Mouse (Mus musculus) forebrain, postnatal 0 days (tissue): ENCODE measurements around the gene Ctc1. TPM values are rescaled to one million over a fixed set of nuclear protein-coding genes. Genes with fewer than 3 reads are reported as not detected.
A peak's percentile ranks its signal among the peaks of the same experiment; 100 is the strongest.
"Not testable (repeated sequence)": the region's sequence is repeated elsewhere in the genome, so short reads cannot be mapped to it uniquely, and the experiment has no call there.

Experiments
- ATAC-seq: fragments of 200-750 bp; cut with Nextera tagmentation; 2 replicates; pipeline ENCODE4 v1.8.0; 2017; ENCODE audit warnings: mild to moderate bottlenecking, moderate library complexity
- DNase-seq: peaks from one replicate; pipeline ENCODE4 v3.0.0-alpha.2; 2015
- H3K27ac ChIP-seq: fragments of 300-500 bp; sonication (generic); 2 replicates; pipeline ENCODE4 v1.5.1; 2014; ENCODE audit warnings: low read depth, mild to moderate bottlenecking, antibody characterized with exemption, low read length, moderate library complexity, mixed read lengths
- H3K27me3 ChIP-seq: fragments of 300-500 bp; sonication (generic); 2 replicates; pipeline ENCODE4 v1.6.1; 2014; ENCODE audit warnings: mild to moderate bottlenecking, low read length, mixed read lengths; ENCODE audit not compliant: insufficient read depth
- H3K36me3 ChIP-seq: fragments of 300-500 bp; sonication (generic); 2 replicates; pipeline ENCODE4 v1.6.1; 2014; ENCODE audit warnings: mild to moderate bottlenecking, moderate library complexity; ENCODE audit not compliant: insufficient read depth
- H3K4me1 ChIP-seq: fragments of 300-500 bp; sonication (generic); 2 replicates; pipeline ENCODE4 v1.6.1; 2014; ENCODE audit warnings: antibody characterized with exemption; ENCODE audit not compliant: insufficient read depth
- H3K4me2 ChIP-seq: fragments of 300-500 bp; sonication (generic); 2 replicates; pipeline ENCODE4 v1.6.1; 2014; ENCODE audit warnings: low read depth, mild to moderate bottlenecking, moderate library complexity
- H3K4me3 ChIP-seq: fragments of 300-500 bp; sonication (generic); 2 replicates; pipeline ENCODE4 v1.5.1; 2014; ENCODE audit warnings: low read depth, low read length, mixed read lengths
- H3K9ac ChIP-seq: fragments of 300-500 bp; sonication (generic); 2 replicates; pipeline ENCODE4 v1.6.1; 2014; ENCODE audit warnings: mild to moderate bottlenecking
- H3K9me3 ChIP-seq: fragments of 300-500 bp; sonication (generic); 2 replicates; pipeline ENCODE4 v1.6.1; 2016; ENCODE audit warnings: low read length
- CTCF ChIP-seq: sonication (generic); IDR thresholded peaks from 2 replicates; pipeline ENCODE4 v1.5.1; 2016; ENCODE audit warnings: antibody characterized with exemption, control low read depth, low read depth
- WGBS: fragments of 180-500 bp; shearing (Covaris S2); extraction: QIAGEN DNeasy Blood & Tissue Kit; methylation state at CpG from one replicate; pipeline ENCODE4 v1.1.7; 2014; 5-methylcytosine and 5-hydroxymethylcytosine counted together
- polyA plus RNA-seq: library from polyadenylated mRNA; unstranded; fragments of >200 nt; fragmentation: Nextera tagmentation; extraction: Ambion mirVana; gene quantifications from 2 replicates; pipeline ENCODE4 v1.2.1, GENCODE M21; 2015
- total RNA-seq: library from RNA; depleted of rRNA; stranded (reverse); fragments of >200 nt; gene quantifications from 2 replicates; pipeline ENCODE4 v1.2.3, GENCODE M21; 2014; rRNA removed

The Ctc1 gene
- total RNA-seq (51.0 and 63.6 TPM in 2 replicates), polyA plus RNA-seq (41.0 and 47.1 TPM in 2 replicates)

DNA sequence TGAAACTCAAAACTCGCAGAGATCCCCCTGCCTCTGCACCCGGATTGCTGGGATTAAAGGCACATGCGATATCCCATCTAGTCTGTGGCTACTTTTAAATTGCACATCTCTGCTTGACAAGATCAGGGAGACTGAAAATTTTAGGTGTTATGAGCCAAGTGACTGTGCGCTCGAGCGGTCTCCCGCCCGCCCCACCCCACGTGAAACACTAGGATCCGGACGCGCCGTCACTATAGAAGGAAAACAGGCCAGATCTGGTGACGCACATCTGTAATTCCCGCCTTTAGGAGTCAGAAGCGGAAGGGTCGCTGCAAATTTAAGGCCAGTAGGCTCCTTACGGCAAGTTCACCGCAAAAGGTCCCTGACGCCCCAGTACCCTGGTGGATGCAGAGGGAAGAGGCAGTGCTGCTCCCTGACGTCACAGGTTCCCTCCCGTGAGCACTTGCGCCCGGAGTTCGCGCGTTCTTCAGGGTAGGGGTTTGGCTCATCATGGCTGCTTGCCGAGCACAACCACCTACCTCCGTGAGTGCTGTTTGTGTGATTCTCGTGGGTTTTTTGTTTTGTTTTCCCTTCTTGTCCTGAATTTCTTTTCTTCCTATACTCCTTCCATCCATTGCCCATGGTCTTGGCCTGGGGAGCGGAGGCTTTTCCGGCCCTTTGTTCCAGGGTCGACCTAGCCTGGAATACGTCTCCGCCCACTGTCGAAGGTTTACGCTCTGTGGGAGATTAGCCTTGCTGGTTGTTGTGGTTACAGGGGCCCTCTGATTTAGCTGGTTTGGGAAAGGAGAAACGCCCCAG, at the start of gene Ctc1:
TSS of gene Ctc1 (plus strand) at position 268 of the 798 bp plus-strand sequence.
- peaks cover 7% of the 10 kb centered on the region for H3K4me1 ChIP-seq
- no peaks in the 10 kb centered on the region for H3K9me3 ChIP-seq
- 0 out of 2 replicates have a peak, but pooled peaks cover under 1% of the 10 kb centered on the region for H3K36me3 ChIP-seq
- 3% methylated on average over 38 of the region's 38 CpGs for WGBS
- ATAC-seq (peak; percentile 98), DNase-seq (peak; percentile 96)
- H3K9ac ChIP-seq: peak within 1 kb of the TSS; percentile 90
- H3K27me3 ChIP-seq: no peaks in the 10 kb centered on the region
- peak within 1 kb of the TSS; percentile 50 for H3K4me2 ChIP-seq
- H3K27ac ChIP-seq: peak within 1 kb of the TSS; percentile 93
- TF ChIP-seq CTCF: peak; percentile 88
- peak within 1 kb of the TSS; percentile 68 for H3K4me3 ChIP-seq

DNA sequence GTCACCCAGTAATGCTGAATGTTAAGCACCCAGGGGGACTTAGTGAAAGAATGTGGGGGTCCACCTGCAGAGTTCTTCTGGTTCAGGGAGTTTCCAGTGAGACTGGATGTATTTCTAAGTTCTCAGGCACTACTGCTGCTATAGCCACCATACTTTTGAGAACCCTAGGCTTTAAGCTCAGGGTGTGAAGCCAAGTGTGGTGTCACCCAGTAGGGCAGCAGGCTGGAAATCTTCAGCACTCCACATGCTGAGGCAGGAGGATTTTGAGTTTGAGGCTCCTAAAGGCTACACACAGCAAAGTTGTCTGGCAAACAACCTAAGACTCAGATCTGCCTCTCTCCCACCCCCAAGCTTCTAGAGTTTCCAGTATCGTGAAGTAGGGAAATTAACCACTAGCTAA, 49.2 kb upstream of the Ctc1 start:
- Histone ChIP-seq H3K9me3 (no peaks in the 10 kb centered on the region), H3K27ac (no peak overlapping the region), H3K4me3 (no peak overlapping the region), H3K27me3 (no peaks in the 10 kb centered on the region), H3K9ac (no peak overlapping the region), H3K4me1 (no peaks in the 10 kb centered on the region; the same call in 1 of the 2 replicates), H3K4me2 (no peak overlapping the region), H3K36me3 (no peaks in the 10 kb centered on the region)
- ATAC-seq (no peak), DNase-seq (no peak)
- WGBS: 26% methylated on average over 1 of the region's 1 CpGs
- no peak for TF ChIP-seq CTCF

DNA sequence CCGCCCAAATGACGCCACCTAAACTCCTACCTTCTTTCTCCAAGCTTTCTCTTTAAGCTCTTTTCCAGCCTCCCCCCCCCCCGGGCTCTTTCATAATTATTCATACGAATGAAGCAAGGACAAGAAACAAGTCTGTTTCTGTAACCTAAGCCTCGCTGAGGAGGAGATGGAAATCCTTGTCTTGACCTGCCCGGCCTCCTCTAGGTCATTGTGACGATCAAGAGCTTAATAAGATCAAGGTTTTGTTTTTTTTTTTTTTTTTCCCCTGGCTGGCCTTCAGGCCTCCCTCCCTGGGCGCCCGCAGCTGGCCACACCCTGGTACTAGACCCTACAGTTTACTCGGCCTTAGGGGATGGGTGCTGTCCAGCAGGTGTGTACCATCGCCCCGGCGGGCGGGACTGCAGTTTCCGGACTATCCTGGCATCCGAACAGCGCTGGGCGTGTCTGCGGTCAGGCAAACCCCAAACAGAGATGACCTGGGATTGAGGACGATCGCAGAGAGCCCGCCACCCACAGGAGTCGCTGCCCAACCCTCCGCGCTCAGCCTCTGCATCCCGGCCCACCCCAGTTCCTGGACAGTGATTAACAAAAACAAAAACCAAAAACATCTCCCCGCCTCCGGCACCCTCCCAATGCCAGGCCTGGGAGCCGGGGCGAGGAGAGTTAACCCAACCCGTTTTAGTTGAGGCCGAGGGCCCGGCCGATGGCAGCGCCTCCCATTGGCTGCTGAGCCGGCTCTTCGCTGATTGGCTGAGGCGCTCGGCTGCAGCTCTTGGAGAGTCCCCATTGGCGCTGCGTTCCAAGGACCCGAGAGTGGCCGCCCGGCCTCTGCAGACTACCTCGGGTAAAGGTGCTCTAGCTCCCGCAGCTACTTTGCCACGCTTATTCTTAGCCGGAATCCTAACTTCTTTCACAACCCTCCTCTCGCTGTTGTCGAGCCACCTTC, 48.1 kb upstream of the Ctc1 start, which contains the start of gene Slc25a35:
TSS of gene Slc25a35 (plus strand) at position 795 of the 946 bp plus-strand sequence.
- peak; percentile 99 for ATAC-seq
- Histone ChIP-seq H3K9ac (peak within 1 kb of the TSS; percentile 64), H3K4me2 (peak within 1 kb of the TSS; percentile 92), H3K9me3 (no peaks in the 10 kb centered on the region), H3K4me1 (no peaks in the 10 kb centered on the region; the same call in 1 of the 2 replicates), H3K4me3 (peak within 1 kb of the TSS; percentile 67), H3K36me3 (no peaks in the 10 kb centered on the region), H3K27ac (no peak within 1 kb of the TSS), H3K27me3 (no peaks in the 10 kb centered on the region)
- WGBS: 1% methylated on average over 50 of the region's 50 CpGs
- DNase-seq: peak; percentile 92
- TF ChIP-seq CTCF: peak; percentile 41; the same call in 1 of the 2 replicates

DNA sequence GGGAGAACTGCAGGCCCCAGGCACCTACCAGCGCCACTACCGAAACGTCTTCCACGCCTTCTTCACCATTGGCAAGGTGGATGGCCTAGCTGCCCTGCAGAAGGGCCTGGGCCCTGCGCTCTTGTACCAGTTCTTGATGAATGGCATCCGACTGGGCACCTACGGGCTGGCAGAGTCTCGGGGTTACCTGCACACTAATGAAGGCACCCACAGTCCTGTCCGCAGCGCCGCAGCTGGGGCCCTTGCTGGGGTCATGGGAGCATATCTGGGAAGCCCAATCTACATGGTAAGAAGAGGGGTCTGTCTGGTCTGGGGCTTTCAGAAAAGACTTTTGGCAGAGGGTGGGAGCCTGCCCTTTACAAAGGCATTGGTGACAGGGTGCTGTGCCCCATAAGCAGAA, 47.0 kb upstream of the Ctc1 start:
- H3K4me2 ChIP-seq: no peak overlapping the region
- no peaks in the 10 kb centered on the region for H3K36me3 ChIP-seq
- DNase-seq: no peak
- no peaks in the 10 kb centered on the region for H3K27me3 ChIP-seq
- WGBS: 87% methylated on average over 11 of the region's 11 CpGs
- no peak overlapping the region for H3K27ac ChIP-seq
- no peak overlapping the region for H3K9ac ChIP-seq
- no peak for ATAC-seq
- H3K9me3 ChIP-seq: no peaks in the 10 kb centered on the region
- no peak overlapping the region for H3K4me3 ChIP-seq
- no peak for TF ChIP-seq CTCF
- H3K4me1 ChIP-seq: no peaks in the 10 kb centered on the region; the same call in 1 of the 2 replicates

DNA sequence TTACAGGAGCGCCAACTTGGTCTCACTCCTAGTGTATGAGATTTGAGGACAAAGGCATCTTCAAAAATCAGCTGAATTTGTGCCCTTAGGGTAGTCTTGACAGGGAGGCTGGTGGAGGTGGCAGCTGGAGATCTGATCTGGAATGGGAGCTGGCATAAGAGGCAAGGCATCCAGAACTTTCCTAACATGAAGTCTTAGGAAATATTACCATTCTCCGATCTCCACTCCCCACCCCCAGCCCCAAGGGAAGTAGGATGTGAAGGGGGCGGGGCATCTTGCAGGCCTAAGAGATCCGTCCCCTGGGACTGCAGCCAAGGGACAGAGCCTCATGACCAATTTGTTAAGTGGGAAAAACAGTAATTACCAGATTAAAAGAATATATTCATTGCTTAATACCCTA, 45.5 kb upstream of the Ctc1 start:
- 57% methylated on average over 4 of the region's 4 CpGs for WGBS

DNA sequence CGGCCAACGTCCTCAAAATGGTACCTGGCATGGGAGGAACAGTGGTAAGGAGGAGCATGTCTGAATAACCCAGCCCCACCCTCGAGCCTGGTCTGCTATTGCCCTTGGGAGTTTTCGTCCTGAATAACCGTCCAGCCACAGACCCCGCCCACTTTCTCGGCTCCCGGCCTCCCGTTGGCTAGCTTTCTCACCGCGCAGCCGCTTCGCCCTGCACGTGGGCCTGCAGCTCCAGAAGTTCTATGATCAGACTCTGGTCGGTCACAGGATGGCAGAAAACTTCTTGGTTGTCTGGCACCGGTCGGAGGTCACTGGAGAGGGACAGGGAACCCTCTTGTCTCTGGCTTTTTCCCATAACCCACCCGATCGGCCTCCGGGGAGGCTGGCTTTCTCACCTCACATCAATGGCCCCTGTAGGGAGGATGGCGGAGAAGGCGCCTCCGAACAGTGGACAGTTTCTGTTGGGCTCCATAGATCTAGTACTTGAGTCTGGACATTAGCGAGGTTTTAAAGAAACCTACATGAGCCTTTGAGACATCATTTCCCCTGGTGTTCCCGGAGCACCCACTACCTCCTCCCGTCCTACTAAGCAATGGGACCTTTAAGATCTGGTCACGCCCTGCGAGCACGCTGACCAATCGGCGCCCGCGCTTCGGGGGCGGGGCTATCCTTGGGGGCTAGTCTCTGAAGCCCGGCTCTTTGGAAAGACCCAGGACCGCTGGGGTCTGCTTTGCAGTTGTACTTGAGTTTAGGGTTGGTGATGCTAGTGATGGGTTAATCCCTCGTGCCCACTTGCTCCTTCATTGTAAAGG, 42.3 kb upstream of the Ctc1 start:
- Histone ChIP-seq H3K4me3 (peak overlapping the region; percentile 38), H3K4me2 (peak overlapping the region; percentile 60), H3K9ac (peak overlapping the region; percentile 25; the same call in 1 of the 2 replicates)
- under 1% methylated on average over 37 of the region's 38 CpGs for WGBS
- peak; percentile 94 for ATAC-seq
- not testable (repeated sequence) for H3K36me3 ChIP-seq, H3K9me3 ChIP-seq, H3K4me1 ChIP-seq, H3K27me3 ChIP-seq, H3K27ac ChIP-seq
- peak; percentile 80 for DNase-seq

More for the DNA sequence above, 45.5 kb upstream of the Ctc1 start:
- Histone ChIP-seq H3K9me3 (no peaks in the 10 kb centered on the region), H3K9ac (no peak overlapping the region), H3K4me3 (no peak overlapping the region), H3K27me3 (no peaks in the 10 kb centered on the region), H3K27ac (no peak overlapping the region), H3K36me3 (no peaks in the 10 kb centered on the region), H3K4me2 (no peak overlapping the region), H3K4me1 (no peaks in the 10 kb centered on the region; the same call in 1 of the 2 replicates)
- DNase-seq: no peak
- no peak for TF ChIP-seq CTCF
- no peak for ATAC-seq
